Mouse (Mus musculus) CD4-positive, CD25-positive, alpha-beta regulatory T cell (primary cell): Measurements from ENCODE around the gene Scgb2b2. TPM values are rescaled to one million over a fixed set of nuclear protein-coding genes. Genes with fewer than 3 reads are reported as not detected.

Experiments
- polyA plus RNA-seq: library from polyadenylated mRNA; unstranded; fragments of 100-300 nt; shearing (Covaris generic); gene quantifications from one replicate; pipeline ENCODE4 v1.2.1, GENCODE M21; 2017

The Scgb2b2 gene
- polyA plus RNA-seq: not detected

GRCm38 (mm10) chr7:31290208-31290607 lies at the start of gene Scgb2b2:
Gene Scgb2b2, plus strand, starts transcription at chr7:31290508.

GRCm38 (mm10) chr7:31291721-31292120 lies 1.4 kb downstream of the Scgb2b2 start, which contains the start of gene Scgb1b2:
Gene Scgb1b2, minus strand, starts transcription at chr7:31291821.

Other genes with a start within 250 kb of the Scgb2b2 start
- 1,672 TPM for gene Fxyd5, start 248.0 kb upstream of the Scgb2b2 start, polyA plus RNA-seq
- gene Fxyd7, start 239.0 kb upstream of the Scgb2b2 start, polyA plus RNA-seq: 0.49 TPM
- not detected for gene Fxyd1, start 233.3 kb upstream of the Scgb2b2 start, polyA plus RNA-seq
- not detected for gene Lgi4, start 231.2 kb upstream of the Scgb2b2 start, polyA plus RNA-seq
- not detected for gene Fxyd3, start 213.8 kb upstream of the Scgb2b2 start, polyA plus RNA-seq
- gene Hpn, start 175.2 kb upstream of the Scgb2b2 start, polyA plus RNA-seq: 5.9 TPM
- gene Scn1b, start 163.5 kb upstream of the Scgb2b2 start, polyA plus RNA-seq: 0.68 TPM
- 360 TPM for gene Gramd1a, start 134.6 kb upstream of the Scgb2b2 start, polyA plus RNA-seq
- not detected for gene Scgb1b2, start 1.3 kb downstream of the Scgb2b2 start, polyA plus RNA-seq
- not detected for gene Scgb2b3, start 71.6 kb downstream of the Scgb2b2 start, polyA plus RNA-seq
- not detected for gene Scgb1b3, start 85.1 kb downstream of the Scgb2b2 start, polyA plus RNA-seq